Mouse (Mus musculus): Measurements from ENCODE around the gene Necab3.
A peak's percentile ranks its signal among the peaks of the same experiment; 100 is the strongest.

Necab3 gene

DNA sequence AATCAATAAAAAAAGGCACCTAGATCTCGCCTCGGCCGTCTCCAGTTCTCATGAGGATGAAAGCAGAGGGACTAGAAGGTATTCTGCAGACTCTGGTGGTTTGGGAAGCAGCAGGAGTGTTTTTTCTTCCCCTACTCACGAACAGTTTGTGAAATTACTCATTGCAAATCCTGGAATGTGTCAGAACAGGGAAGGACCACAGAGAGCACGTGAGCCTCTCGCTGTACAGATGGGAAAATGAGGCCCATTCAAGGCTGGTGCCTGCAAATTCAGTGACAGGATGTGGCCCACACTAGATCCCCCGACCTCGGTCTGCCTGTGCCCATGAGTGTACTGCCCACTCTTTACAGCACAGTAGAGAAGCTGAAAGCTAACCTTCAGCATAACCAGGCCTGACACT is 13.3 kb upstream of the Necab3 start:
- no peak for DNase-seq (ENCODE audit: low spot score)

DNA sequence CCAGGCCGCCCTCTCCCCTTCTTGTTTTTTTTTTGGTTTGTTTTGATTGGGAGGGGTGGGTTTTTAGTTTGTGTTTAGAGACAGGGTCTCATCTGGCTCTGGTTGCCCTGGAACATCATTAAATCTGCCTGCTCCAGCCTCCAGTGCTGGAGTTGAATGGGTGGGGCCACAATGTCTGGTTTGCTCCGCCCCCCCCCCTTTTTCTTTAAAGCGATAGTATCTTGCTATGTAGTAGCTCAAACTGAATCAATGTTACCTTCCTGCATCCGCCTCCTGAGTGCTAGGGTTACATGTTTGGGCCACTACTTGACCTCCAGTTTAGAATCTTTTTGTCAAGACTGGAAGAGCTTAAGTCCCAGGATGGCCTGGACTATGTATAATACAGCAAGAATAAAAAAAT is 12.6 kb upstream of the Necab3 start:
- DNase-seq (ENCODE audit: low spot score): no peak

DNA sequence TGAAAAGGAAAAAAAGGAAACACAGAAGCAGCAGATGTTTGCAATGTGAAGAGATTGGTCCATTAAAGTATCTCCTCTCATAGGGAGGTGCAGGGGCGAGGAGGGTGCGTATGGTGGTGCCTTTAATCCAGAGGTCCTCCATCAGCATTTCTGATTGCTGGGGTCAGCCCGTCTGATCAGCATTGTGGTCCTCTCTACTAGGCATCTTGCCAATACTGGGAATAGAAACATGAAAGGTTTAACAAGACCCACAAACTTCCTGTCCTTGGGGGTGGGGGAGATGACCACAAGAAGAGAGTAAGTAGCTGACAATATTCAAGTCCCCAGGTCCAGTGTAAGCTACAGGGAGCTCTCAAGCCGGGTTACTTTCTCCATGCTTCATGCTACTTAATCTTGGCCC is 12.0 kb upstream of the Necab3 start:
- DNase-seq (ENCODE audit: low spot score): no peak

DNA sequence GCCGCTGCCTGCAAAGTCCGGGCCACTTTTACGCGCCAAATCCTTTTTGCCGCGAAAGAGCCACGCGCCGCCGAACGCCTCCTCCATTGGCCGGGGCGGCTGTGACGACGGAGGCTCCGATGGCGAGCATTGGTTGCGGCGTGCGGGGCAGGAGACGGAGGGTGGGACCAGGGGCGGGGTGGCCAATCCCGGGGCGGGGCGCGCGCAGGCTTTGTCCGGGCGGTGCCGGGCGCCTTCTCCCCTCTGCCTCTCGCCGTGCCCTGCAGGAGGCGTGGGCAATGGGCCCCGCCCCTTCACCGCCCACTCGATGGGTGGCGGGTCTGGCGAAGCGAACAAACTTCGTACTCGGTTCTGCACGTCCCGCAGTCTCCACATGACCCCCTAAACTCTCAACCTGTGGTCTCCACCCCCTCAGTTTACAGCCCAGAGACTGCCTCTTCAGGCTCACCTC is 11.2 kb upstream of the Necab3 start, which contains the start of gene E2f1:
E2f1 (minus strand) TSS at position 57 of the 451 bp plus-strand sequence.
- peak; percentile 87 for DNase-seq (ENCODE audit: low spot score)

DNA sequence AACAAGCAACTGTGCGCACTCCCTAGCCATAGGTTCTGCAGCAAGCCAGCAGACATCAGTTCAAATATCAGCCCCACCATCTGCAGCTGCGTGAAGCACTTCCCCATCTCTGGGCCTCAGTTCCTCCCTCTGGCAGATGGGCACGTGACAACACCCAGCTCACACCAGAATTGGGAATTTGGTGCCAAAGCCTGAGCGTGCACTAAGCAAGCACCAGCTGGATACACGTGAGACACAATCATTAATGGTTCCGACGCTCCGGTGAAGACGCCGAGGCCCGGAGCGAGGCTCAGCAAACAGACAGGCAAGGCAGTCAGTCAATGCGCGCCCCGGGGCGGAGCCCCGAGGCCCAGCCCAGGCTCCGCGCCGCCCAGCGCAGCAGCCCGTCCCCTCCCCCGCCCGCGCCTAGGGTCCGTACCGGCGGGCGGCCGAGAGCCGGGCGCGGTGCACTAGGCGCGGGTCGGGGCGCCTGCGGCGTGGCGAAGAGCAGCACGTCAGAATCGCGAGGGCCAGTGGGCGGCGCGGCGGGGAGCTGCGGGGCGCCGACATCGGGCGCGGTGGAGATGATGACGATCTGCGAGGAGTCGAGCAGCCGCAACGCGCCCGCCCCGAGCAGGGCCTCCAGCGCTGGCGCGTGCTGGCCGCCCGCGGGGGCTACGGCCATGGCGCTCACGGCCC is 10.5 kb upstream of the Necab3 start:
- DNase-seq (ENCODE audit: low spot score): no peak

DNA sequence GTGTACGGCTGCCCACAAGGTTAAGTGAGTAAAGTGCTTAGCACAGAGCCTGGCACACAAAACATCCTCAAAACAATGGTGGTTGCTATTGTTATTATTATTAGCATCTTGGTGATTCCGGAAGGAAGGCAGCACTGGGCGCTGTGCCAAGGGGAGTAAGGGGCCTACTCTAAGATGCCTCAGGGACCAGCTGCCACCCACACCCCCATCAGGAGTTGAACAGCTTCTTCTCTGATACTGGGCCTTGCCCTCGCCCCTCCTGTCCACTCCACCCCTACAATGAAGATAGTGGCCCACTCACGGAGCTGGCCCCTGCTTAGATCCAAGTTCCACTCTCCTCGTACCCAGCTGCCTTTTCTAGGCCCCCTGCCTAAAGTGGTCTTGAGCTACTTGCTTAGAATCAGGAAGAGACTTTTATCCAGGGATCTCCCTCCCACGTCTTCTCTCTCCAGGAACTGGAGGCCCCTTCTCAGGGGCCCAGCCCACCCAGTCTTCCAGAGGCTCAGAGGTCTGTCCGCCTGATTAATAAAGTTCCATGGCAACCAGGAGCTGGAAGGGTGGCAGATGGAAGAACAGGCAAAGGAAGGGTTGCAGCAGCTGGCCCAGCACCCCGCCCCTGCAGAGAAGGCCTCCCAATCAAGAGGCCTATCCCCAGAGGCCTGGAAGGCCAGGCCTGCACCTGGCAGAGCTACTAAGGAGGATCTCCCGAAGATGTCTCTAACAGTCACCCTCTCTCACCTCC is 9.8 kb upstream of the Necab3 start:
- DNase-seq (ENCODE audit: low spot score): no peak

DNA sequence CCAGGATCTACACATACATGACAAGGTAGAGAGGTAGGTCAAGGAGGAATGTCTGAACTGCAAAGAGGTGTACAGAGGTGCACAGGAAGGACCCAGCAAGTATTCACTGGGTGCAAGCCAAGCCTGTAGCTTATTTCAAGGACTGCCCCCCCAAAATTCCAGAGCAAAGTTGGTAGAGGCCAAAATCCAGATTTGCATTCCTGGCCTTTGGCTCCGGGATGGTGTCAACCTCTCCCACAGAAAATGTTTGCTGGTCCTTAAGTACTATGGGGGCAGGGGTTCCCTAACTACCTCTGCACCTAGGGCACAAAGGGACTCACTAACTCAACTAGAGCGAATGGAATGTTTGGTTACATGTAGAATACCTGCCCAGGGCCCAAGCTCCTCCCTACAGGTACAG is 9.1 kb upstream of the Necab3 start:
- no peak for DNase-seq (ENCODE audit: low spot score)

DNA sequence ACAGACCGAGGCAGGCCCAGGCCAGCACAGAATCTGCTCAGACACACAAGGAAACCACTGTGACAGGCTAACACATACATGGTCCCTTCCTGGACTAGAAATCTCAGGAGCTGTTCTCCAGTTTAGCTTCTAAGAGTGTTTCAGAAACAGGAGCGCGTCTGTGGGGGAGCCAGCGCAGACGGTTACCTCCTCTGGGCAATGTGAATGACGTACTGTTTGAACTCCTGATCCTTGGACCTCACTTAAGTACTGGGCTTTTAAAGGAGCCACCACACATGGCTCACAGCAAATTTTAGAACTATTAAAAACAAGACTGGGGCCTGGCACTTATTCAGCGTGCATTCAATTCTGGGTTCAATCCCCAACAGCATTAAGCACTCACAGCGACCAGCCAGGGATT is 8.0 kb upstream of the Necab3 start:
- DNase-seq (ENCODE audit: low spot score): no peak

DNA sequence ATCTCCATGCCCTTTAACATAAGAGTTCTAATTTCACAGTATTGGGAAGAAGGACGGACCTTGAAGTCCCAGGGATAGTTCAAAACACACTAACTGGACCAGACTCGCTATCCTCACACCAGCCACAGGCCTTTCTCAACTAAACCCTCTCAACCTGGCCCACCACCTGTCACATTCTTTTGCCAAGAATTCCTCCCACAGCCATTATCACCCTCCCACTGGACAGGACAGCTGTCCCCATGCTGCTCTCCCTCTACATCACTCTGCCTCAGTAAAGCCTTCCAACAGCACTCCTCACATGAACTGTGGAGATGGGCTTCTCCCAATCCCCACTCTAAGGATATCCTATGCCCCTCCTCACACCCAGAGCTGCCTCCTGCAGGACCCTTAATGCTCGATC is 6.9 kb upstream of the Necab3 start:
- no peak for DNase-seq (ENCODE audit: low spot score)

DNA sequence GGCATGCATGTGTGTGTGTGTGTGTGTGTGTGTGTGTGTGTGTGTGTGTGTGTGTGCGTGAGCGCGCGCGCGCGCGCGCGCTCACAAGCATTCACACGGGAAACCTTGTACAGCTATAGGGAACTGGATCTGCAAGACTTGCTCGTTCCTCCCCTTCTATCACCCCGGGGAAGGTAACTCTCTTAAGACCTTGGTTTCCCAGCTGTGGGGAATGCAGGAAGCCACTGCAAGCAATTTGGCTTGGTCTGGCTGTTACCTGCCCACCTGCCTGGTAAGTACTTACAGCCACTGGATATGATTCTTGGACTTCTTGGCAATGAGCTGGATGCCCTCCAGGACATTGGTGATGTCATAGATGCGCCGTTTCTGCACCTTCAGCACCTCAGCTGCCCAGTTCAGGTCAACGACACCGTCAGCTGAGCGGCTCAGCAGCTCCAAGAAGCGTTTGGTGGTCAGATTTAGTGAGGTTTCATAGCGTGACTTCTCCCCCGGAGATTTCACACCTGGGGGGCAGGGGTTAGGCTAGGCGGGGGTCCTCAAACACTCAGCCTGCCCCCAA is 5.0 kb upstream of the Necab3 start:
- DNase-seq (ENCODE audit: low spot score): no peak

DNA sequence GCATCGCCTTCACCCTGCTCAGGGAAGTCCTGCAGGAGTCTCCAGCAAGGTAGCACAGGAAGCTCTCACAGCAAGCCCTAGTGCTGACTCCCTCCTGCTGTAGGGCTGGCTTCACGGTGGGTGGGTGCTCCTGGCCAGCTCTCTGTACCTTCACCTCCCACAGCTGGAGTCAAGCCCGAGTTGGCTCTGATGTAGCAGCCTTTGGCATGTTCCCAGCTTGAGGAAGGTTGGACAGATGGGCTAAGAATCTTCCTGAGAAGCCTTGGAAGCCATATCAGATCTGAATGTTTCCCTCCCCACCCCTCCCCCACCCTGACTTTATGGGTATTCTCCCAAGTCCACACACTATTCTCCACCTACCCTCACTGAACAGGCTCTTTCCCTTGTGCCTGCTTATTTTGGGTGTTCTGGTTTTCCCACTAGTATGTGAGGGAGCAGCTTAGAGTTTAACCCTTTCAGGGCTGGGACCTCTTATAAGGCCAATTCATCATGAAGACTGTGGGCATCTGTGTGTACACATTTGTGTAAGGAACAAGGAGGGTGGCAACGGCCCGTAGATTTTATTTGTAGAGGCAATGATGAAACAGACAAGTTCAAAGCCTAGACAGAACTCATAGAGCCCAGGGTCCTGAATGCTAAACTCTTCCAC is 1.4 kb downstream of the Necab3 start:
- DNase-seq (ENCODE audit: low spot score): no peak

DNA sequence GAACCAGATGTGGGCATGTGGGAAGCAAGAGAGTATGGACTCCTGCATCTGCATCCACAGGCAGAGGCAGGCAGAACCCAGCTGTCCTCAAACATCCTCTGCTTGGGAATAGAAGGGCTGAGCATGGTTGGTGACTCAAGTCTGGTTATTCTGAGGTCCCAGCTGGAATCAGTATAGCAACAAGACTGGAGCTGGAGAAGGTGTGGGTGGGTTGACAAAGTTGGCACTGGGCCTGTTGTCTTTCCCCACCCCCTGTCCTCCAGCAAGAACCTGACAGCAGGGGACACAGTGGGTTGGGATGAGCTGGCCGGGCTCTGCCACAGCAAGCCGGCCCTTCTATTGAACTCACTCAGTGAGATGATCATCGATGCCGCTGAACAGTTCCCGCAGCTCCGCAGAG is 3.5 kb downstream of the Necab3 start:
- no peak for DNase-seq (ENCODE audit: low spot score)

DNA sequence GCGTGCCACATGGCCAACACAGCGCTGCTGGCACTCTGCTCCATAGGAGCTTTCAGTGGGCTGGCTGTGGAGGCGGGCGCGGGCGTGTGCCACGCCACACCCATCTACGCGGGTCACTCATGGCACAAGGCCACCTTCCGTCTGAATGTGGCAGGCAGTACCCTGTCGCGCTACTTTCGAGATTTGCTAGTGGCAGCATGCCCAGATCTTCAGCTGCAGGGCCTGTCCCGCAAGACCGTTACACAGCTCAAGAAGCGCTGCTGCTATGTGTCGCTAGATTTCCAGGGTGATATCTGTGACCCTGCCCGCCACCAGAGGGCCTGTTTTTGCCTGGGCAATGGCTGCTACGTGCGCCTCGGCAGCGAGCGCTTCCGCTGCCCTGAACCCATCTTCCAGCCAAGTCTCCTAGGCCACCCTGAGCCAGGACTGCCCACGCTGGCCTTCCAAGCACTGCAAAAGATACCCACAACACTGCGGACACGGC is 6.2 kb downstream of the Necab3 start:
- peak; percentile 48 for DNase-seq (ENCODE audit: low spot score)

DNA sequence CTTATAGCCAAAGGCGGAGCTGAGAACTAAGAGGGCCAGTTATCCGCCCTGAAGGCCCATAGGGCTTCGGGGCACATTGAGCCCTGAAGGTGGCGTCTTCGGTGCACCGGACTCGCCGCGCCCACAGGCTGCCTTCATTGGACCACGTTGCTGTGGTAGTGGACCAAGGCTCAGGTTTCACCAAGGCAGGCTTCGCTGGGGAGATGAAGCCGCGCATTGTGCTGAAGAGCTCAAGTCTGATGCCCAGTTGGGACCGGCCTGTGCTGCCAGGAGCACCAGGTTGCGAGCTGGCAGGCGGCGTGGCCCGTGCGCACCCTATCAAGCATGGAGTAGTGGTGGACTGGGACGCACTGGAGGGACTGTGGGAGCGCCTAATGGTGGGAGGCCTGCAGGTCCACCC is 6.8 kb downstream of the Necab3 start:
- no peak for DNase-seq (ENCODE audit: low spot score)

DNA sequence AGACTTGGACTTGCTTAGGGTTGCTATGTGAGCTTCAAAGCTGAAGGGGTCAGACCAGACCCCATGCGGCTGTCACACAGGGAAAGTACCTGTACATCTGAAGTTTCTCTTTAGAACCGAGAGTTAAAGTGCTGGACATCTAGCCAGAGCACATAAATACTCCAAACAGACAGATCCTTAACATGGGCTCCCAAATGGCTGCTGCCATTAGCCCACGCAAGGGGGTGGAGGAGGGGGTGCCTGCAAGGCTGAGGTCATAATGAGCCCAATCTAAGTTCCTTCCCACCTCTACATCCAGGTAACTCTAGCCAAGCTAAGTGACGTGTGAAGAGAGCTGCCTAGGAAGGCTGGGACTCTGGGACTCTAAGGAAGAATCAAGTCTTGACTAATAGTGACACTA is 7.2 kb downstream of the Necab3 start, which contains the start of gene Actl10:
Actl10 (plus strand) TSS at position 301 of the 400 bp plus-strand sequence.
- no peak for DNase-seq (ENCODE audit: low spot score)

DNA sequence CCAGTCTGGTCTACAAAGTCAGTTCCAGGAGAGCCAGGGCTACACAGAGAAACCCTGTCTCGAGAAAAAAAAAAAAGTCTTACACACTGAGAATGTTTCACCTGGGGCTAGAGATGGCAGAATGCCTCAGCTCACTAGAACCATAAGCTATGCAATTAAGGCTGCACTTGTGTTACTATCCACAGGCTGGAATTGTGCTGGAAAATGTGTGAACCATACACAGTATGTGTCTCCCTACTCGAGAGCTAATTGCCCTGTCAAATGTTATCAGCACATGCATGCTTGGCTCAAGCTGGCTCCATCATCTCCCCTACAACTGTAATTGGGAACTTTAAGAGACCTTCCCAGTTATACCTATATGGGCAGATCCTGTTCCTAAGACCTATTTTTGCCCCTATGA is 7.8 kb downstream of the Necab3 start:
- DNase-seq (ENCODE audit: low spot score): no peak

DNA sequence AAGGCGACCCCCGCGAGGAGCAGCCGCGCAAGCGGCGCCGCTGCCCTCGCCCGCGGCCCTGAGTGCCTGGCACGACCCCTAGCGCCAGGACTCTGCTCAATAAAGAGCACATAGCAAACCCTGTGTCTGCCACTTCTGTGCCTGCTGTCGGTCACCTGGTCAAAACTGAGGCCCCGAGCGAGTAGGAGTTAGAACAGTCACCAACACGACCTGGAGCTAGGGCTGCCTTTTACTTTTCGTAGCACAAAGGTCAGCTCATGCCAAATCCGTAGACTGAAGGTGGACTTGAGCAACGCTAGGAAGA is 8.9 kb downstream of the Necab3 start:
- no peak for DNase-seq (ENCODE audit: low spot score)

DNA sequence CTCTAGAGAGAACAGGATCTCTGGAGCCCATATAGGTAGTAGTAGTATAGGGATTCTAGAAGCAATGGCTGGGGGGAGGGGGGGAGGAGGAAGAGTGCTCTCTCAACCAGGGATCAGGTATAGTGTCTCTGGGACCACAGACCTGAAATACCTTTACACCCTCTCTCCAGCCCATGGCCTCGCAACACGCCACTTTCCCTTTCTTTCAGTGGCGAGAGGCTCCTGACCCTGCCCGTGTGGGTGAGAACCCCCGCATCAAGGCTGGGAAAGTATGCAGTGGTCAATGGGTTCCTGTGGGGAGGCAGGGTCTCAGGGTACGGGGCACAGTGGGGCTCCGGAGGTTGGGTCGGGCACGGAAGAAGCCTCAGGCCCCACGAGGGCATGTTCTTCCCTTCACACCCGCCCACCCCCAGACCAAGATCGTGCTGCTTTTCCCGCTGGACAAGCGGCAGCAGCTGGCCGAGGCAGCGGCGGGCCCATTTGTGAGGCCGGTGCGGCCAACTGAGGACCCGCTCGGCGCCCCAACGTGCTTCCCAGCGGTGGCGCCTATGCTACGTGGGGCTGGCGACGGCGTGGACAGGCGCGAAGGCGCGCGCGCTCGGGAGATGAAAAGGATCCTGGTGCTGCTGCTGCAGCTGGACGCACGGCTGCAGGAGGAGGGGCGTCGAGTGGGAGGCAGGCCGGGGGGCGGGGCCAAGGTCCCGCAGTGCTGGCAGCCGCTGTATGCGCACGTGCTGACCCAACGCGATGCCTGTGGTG is 9.4 kb downstream of the Necab3 start:
- peak; percentile 55 for DNase-seq (ENCODE audit: low spot score)

DNA sequence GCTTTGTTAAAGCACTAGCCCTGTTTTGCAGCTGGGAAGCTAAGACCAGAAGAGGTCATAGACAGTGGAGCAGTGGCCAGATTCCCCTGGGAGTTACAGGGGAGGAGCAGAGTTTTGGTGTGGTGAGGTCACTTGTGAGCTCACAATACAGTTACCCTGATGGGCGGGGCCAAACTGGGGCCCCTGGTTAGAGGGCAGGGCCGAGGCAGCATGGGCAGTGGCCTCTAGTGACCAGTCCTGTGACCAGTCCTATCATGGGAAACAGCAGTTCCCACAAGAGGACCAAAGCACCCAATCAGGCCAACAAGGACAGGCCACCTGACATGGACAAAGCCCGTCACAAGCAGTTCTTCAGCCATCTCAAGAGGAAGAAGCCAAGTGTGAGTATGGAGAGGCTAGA is 10.0 kb downstream of the Necab3 start:
- no peak for DNase-seq (ENCODE audit: low spot score)

DNA sequence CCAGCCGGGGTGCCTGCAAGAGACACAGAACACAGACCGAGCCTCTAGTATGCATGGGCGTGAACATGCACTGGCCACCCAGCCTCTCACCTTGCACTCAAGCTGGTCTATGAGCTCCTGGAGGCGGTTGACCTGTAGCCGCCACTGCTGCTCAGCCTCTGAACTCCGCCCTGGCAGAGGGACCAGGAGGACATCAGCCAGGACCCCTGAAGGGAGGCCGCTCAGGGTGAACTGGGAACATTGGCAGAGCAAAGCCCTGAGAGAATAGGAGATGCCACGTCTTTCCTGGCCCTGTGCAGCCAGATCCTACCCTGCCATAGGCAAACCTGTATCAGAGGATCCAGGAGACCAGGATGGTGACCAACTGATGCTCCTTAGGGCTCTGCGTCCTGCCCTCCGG is 12.0 kb downstream of the Necab3 start, which contains the start of gene 1700003F12Rik:
1700003F12Rik (plus strand) TSS at position 375 of the 400 bp plus-strand sequence.
- DNase-seq (ENCODE audit: low spot score): no peak

DNA sequence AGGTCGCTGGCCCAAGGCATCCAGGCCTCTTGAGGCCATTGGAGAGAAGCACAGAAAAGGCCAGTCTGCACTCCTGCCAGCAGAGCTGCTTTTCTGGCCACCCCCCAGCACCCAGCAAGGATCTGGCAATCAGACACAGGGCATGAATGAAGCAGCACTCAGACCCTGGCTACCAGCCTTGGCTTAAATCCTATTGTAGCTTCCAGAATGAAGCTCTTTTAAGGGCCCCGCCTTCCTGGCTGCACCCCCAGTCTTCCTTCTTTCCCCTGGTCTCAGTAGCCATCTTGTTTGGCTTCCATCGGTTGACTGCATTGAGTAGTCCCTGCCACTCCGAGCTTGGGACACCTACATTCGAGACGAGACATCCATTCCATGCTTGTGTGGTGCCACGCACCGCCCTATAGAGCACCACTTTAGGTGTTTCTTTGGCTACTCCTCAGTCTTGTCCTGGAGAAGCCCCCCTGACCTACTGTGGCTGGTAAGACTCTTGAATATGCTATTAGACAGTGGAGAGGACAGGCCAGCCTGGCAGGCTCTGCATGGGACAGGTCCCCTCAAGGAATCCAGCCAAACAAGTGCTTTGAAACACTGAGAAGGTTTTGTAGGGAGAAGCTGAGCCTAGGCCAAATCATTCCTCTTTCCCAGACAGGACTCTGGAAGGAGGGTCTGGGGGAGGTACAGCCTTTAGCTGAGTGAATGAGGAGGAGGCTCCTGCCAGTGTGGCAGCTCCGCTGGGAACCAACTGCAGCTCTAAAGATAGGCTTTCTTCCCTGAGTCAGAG is 14.9 kb downstream of the Necab3 start:
- no peak for DNase-seq (ENCODE audit: low spot score)

Measured in ovary, postnatal 14 days (tissue).